Mouse (Mus musculus) layer of hippocampus, adult 8-10 months (tissue): ENCODE data around the gene Adap1. TPM values are rescaled to one million over a fixed set of nuclear protein-coding genes. Genes with fewer than 3 reads are reported as not detected.
"Not testable (repeated sequence)": the region's sequence is repeated elsewhere in the genome, so short reads cannot be mapped to it uniquely, and the experiment has no call there.

Experiments
- DNase-seq, 2 experiments: peaks; one replicate each; pipeline ENCODE4 v3.0.0; 2022; ENCODE audit warnings: low spot score in 2 of 2
- total RNA-seq, 4 experiments: library from RNA; stranded (reverse); gene quantifications; 2 replicates each; pipeline ENCODE4 v1.2.4; 2022

Gene Adap1
- total RNA-seq, 4 experiments from 2014 or later, result 148 to 186 (median 164) TPM

GRCm38 (mm10) chr5:139351134-139351533, 25.7 kb upstream of the Adap1 start, which contains the start of gene Cox19:
Cox19 (minus strand) TSS chr5:139351418.
- no peak for DNase-seq

GRCm38 (mm10) chr5:139349713-139350112, 24.3 kb upstream of the Adap1 start:
- no peak for DNase-seq

DNA sequence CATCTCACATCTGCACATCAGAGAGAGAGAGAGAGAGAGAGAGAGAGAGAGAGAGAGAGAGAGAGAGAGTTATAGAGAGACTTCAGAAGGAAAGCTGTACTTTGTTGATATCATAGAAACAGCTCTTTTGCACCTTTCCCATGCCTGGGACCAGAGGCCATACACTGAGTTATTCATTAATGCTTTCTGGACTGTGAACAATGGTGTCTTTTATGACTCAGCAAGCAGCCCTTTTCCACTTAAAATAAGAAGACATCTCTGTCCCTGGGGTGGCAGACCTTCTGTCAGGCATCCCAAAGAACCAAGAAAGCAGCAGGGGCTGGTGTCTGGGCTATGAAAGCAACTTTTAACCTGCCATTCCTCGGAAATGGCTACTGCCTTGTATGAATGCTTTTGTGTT, 21.8 kb upstream of the Adap1 start:
- DNase-seq, result no peak

- DNase-seq, result no peak
These were observed 19.9 kb upstream of the Adap1 start for GRCm38 (mm10) chr5:139345364-139345714.

GRCm38 (mm10) chr5:139344687-139345363, 19.4 kb upstream of the Adap1 start:
- DNase-seq, result peak; percentile 89 to 91

DNA sequence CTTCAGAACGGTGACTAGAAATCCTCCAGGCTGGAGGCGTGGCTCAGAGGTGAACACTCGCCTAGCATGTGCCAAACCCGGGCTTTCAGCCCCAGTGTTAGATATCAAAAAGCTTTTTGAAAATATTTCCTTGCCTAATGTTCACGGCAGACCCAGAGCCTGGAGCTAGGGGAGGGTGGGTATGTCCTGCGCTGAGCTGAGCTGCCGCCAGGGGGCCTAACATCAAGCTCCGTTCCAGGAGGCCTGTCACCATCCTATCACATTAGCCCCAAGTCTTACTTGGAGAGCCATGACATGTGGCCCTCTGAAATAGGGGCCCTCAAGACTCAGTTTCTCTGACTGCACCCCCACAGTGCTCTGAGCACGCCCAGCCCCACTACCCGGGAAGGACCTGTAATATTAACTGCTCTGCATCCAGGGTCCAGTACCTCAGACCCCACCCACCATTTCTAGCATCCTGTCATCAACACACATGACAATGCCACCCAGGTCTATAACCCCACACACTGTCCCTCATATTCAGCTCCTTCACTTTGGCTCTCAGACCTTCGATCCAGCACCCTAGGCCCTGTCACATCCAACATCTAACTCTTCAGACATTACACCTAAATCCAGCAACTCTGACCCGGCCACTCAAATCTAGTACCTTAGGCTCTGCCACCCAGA, 18.7 kb upstream of the Adap1 start:
- DNase-seq, result peak; percentile 60 to 76

DNA sequence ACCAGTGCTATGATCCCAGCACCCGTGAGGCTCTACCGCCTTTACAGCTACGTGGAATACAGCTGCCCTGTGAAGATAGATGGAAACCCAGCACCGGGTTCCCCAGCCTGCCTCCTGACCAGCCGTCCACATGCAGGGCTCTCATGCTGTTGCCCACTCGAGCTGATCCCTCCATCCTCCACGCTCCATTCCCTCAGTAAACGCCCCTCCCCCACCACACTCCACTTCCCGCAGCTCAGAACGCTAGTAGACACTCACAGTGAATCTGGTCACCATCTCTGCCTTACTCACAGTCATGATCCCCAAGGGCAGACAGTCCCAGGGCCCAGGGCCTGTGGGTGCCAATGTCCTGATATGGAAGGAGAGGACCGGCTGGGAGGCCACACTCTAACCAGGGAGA, 13.5 kb upstream of the Adap1 start:
- DNase-seq, result no peak

DNA sequence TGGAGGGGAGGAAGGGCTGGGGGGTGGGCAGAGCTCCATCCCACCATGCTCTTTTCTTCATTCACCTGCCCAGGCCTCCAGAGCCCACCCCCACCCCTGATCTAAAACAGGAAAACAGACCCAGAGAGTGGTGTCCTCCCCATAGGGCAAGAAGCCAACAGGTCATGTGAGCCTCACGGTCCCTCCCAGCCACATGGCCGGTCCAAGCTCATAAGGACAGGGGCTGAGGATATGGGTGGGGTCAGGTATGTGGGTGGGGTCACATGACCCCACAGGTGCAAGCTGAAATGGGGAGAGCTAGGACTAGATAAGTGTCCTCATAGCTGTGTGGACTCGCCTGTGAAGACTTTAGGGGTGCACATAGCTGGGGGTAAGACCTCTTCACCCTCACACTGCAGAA, 13.0 kb upstream of the Adap1 start:
- DNase-seq, result no peak

DNA sequence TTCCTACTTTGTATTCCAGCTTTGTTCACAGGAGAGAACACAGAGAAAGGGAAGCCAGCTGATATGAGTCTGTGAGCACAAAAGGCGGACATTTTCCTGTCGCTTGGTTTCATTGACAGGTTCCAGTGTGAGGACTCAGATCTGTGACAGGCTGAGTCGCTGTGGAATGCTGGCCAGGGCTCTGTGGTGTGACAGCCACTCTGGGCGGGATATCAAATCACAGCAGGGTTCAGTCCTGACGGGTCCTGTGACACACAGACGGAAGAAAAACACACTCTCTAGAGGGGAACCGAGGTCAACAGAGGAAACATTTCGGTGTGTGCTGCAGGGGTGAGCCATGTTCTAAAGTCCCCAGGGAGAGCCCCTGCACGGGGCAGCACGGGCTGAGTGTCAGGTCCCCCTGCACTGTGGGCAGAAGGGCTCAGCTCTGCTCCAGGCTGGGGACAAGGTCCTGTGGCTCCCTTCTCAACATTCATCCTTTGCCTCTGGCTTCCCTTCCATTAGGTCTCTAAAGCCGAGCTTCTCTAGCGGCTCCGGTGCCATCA, 12.5 kb upstream of the Adap1 start:
- DNase-seq, result no peak

DNA sequence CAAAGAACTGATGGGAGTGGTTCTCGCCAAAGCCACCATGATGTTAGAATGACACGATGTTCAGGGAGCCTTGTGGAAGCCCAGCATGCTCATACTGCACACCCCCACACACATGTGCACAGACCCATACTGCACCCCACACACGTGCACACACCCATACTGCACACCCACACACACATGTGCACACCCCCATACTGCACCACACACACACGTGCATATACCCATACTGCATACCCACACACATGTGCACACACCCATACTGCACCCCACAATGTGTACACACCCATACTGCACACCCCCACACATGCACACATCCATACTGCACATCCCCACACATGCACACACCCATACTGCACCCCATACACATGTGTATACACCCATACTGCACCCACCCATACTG, 10.2 kb upstream of the Adap1 start:
- no peak for DNase-seq

- DNase-seq, result not testable (repeated sequence)
These were observed 9.0 kb upstream of the Adap1 start for GRCm38 (mm10) chr5:139334394-139334793.

DNA sequence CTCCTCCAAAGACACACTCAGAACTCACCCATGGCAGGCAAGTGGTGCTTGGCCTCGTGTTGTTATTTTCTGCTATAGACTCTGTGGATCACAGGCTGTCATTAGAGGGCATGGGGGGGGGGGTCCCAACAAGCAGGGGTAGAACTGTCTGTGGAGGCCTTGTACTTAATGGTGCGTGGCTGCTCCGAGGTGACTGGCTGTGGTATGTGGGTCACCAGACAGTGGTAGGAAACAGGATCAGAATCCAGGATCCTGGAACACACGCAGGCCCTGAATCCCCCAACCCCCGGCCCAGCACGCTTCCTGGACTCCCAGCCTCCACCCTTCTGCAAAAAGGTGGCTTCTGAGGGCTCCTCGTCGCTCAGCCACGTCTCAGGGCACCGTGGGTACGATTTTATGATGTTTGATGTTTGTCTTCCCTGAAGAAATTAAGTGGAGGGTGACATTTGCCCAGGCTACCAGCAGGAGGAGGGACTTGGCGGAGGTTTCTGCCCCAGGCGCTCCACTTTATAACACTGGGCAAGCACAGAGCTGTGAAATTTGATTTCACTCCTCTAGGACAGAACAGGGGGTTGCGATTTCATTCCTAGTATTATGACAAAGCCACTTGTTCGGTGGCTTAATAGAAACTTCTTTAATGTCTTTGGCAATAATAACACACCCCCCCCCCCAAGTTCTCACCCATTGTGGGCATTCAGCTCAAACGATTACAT, 8.0 kb upstream of the Adap1 start:
- no peak for DNase-seq

- DNase-seq, result no peak
These were observed 7.3 kb upstream of the Adap1 start for GRCm38 (mm10) chr5:139332590-139333272.

GRCm38 (mm10) chr5:139331742-139332141, 6.3 kb upstream of the Adap1 start:
- peak in 1 of 2 experiments; percentile 83 for DNase-seq

GRCm38 (mm10) chr5:139330766-139331165, 5.3 kb upstream of the Adap1 start:
- DNase-seq, result no peak

- no peak for DNase-seq
These were observed 2.2 kb upstream of the Adap1 start for GRCm38 (mm10) chr5:139327634-139328020.

GRCm38 (mm10) chr5:139326986-139327633, 1.7 kb upstream of the Adap1 start:
- no peak for DNase-seq

GRCm38 (mm10) chr5:139326111-139326696, 782 bp upstream of the Adap1 start:
- no peak for DNase-seq

DNA sequence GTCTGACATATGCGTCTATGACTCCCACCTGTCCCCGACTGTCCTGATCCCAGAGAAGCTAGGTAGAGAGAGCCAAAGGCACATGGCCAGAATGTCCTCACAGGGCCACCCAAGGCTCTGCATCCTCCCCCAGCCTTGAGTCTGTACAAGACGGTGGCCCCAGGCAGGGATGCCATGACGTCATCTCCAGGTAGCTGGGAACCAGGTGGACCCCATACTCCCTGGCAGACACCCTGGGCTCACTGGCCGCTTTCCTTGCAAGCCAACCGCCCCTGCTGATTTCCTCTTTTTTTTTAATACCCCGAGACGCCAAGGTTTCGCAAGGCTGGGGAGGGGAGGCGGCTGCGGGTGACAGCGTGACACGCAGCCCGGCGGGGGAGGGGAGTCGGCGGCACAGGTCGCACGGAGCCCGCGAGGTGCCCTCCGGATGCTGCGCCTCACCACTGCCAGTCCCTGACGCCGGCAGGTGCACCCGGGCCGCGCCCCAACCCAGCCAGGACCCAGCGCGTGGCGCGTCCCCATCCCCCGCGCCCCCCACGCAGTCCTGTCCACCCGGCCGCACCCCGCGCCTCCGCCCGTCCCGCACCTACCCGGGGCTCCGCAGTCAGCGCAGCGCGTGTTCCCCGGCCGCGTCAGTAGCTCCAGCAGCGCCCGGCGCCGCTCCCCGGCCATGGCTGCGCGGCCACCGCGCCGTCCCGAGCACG, 579 bp downstream of the Adap1 start:
- DNase-seq, result no peak

DNA sequence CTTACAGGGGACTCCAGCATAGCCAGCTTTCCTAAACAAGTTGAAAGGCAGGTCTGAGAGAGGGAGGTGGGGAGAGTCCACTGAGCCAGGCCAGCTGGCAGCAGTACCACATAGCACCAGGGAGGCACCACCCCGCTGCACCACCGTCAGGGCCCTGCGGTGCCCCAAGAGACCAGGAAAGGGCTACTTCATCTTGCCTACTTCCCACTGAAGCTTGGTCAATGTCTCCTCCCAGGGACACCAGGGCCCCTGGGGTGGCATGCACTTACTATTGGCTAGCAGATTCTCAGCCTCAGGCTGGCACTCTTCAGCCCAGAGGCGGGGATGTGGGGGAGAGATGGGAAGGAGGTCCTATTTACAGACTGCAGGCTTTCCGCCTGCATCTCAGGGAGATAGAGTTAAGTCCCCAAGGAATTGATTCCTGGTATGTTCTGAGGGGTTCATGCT, 1.4 kb downstream of the Adap1 start:
- DNase-seq, result no peak
